Mouse (Mus musculus): ENCODE data around the gene Ovch2. TPM values are rescaled to one million over a fixed set of nuclear protein-coding genes. Genes with fewer than 3 reads are reported as not detected.
A peak's percentile ranks its signal among the peaks of the same experiment; 100 is the strongest.

Gene Ovch2
- polyA plus RNA-seq, 1 experiment from 2014 or later = not detected

- peak; percentile 57 for DNase-seq (ENCODE audit: low spot score)
- WGBS = 10% methylated on average over 23 of the region's 23 CpGs
Measured at GRCm38 (mm10) chr7:107757308-107758151, 43.5 kb downstream of the Ovch2 start, which contains the start of gene Cyb5r2. TSS of gene Cyb5r2 (minus strand) at chr7:107758032.

GRCm38 (mm10) chr7:107756748-107757147 is 44.3 kb downstream of the Ovch2 start:
- H3K9me3 ChIP-seq (replicated peaks) = no peaks in the 10 kb centered on the region
- no peak overlapping the region for H3K4me3 ChIP-seq
- no peak overlapping the region for H3K27ac ChIP-seq
- DNase-seq (ENCODE audit: low spot score) = no peak
- peaks cover 11% of the 10 kb centered on the region for H3K4me1 ChIP-seq
- WGBS = 95% methylated on average over 2 of the region's 2 CpGs
- no peaks in the 10 kb centered on the region for H3K36me3 ChIP-seq
- 0 out of 2 replicates have a peak, but pooled peaks cover 12% of the 10 kb centered on the region for H3K27me3 ChIP-seq (ENCODE audit: low read depth, poor library complexity, severe bottlenecking)

More at GRCm38 (mm10) chr7:107757308-107758151, 43.5 kb downstream of the Ovch2 start, which contains the start of gene Cyb5r2:
- H3K4me1 ChIP-seq = peaks cover 11% of the 10 kb centered on the region
- H3K27me3 ChIP-seq (ENCODE audit: low read depth, poor library complexity, severe bottlenecking) = 0 out of 2 replicates have a peak, but pooled peaks cover 12% of the 10 kb centered on the region
- peak within 1 kb of the TSS; percentile 70; the same call in 1 of the 2 replicates for H3K27ac ChIP-seq
- H3K36me3 ChIP-seq = no peaks in the 10 kb centered on the region
- H3K4me3 ChIP-seq = peak within 1 kb of the TSS; percentile 49
- no peaks in the 10 kb centered on the region for H3K9me3 ChIP-seq (replicated peaks)

- WGBS = 78% methylated on average over 3 of the region's 3 CpGs
- DNase-seq (ENCODE audit: low spot score) = no peak
- Histone ChIP-seq H3K4me3 (no peak overlapping the region), H3K27ac (no peak overlapping the region), H3K27me3 (ENCODE audit: low read depth, poor library complexity, severe bottlenecking) (0 out of 2 replicates have a peak, but pooled peaks cover 12% of the 10 kb centered on the region), H3K9me3 (replicated peaks) (no peaks in the 10 kb centered on the region), H3K4me1 (peaks cover 11% of the 10 kb centered on the region), H3K36me3 (no peaks in the 10 kb centered on the region)
Measured at GRCm38 (mm10) chr7:107755905-107756304, 45.1 kb downstream of the Ovch2 start.

- no peaks in the 10 kb centered on the region for H3K9me3 ChIP-seq (replicated peaks)
- H3K4me1 ChIP-seq = no peaks in the 10 kb centered on the region
- no peak overlapping the region for H3K27ac ChIP-seq
- 0 out of 2 replicates have a peak, but pooled peaks cover 4% of the 10 kb centered on the region for H3K27me3 ChIP-seq (ENCODE audit: low read depth, poor library complexity, severe bottlenecking)
- H3K36me3 ChIP-seq = peaks cover 7% of the 10 kb centered on the region; the same call in 1 of the 2 replicates
- H3K4me3 ChIP-seq = no peak overlapping the region
- WGBS = 81% methylated on average over 10 of the region's 10 CpGs
- no peak for DNase-seq (ENCODE audit: low spot score)
Measured at GRCm38 (mm10) chr7:107752031-107752520, 48.9 kb downstream of the Ovch2 start.

GRCm38 (mm10) chr7:107749721-107750120 is 51.3 kb downstream of the Ovch2 start:
- no peak for DNase-seq (ENCODE audit: low spot score)
- no peaks in the 10 kb centered on the region for H3K4me1 ChIP-seq
- 93% methylated on average over 4 of the region's 4 CpGs for WGBS
- no peak overlapping the region for H3K27ac ChIP-seq
- no peak overlapping the region for H3K4me3 ChIP-seq
- no peaks in the 10 kb centered on the region for H3K9me3 ChIP-seq (replicated peaks)
- H3K27me3 ChIP-seq (ENCODE audit: low read depth, poor library complexity, severe bottlenecking) = no peaks in the 10 kb centered on the region
- H3K36me3 ChIP-seq = peaks cover 27% of the 10 kb centered on the region

- DNase-seq (ENCODE audit: low spot score) = no peak
- WGBS = 10% methylated on average over 3 of the region's 3 CpGs
- Histone ChIP-seq H3K36me3 (peaks cover 32% of the 10 kb centered on the region), H3K4me3 (no peak overlapping the region), H3K9me3 (replicated peaks) (no peaks in the 10 kb centered on the region), H3K27ac (no peak overlapping the region), H3K27me3 (ENCODE audit: low read depth, poor library complexity, severe bottlenecking) (no peaks in the 10 kb centered on the region), H3K4me1 (no peaks in the 10 kb centered on the region)
Measured at GRCm38 (mm10) chr7:107749270-107749669, 51.7 kb downstream of the Ovch2 start.

GRCm38 (mm10) chr7:107747954-107748353 is 53.1 kb downstream of the Ovch2 start:
- DNase-seq (ENCODE audit: low spot score) = peak; percentile 83
- Histone ChIP-seq H3K4me1 (no peaks in the 10 kb centered on the region), H3K27me3 (ENCODE audit: low read depth, poor library complexity, severe bottlenecking) (no peaks in the 10 kb centered on the region), H3K4me3 (no peak overlapping the region), H3K36me3 (peaks cover 45% of the 10 kb centered on the region), H3K27ac (no peak overlapping the region), H3K9me3 (replicated peaks) (no peaks in the 10 kb centered on the region)
- WGBS = 20% methylated on average over 2 of the region's 2 CpGs

- H3K4me3 ChIP-seq = no peak overlapping the region
- no peaks in the 10 kb centered on the region for H3K9me3 ChIP-seq (replicated peaks)
- H3K4me1 ChIP-seq = no peaks in the 10 kb centered on the region
- no peak for DNase-seq (ENCODE audit: low spot score)
- WGBS = 92% methylated on average over 9 of the region's 9 CpGs
- H3K27ac ChIP-seq = no peak overlapping the region
- peaks cover 48% of the 10 kb centered on the region for H3K36me3 ChIP-seq
- H3K27me3 ChIP-seq (ENCODE audit: low read depth, poor library complexity, severe bottlenecking) = no peaks in the 10 kb centered on the region
Measured at GRCm38 (mm10) chr7:107747476-107747875, 53.5 kb downstream of the Ovch2 start.

- Histone ChIP-seq H3K4me1 (no peaks in the 10 kb centered on the region), H3K27me3 (ENCODE audit: low read depth, poor library complexity, severe bottlenecking) (no peaks in the 10 kb centered on the region), H3K27ac (no peak overlapping the region), H3K36me3 (peaks cover 53% of the 10 kb centered on the region), H3K9me3 (replicated peaks) (no peaks in the 10 kb centered on the region), H3K4me3 (no peak overlapping the region)
- 92% methylated on average over 8 of the region's 8 CpGs for WGBS
- no peak for DNase-seq (ENCODE audit: low spot score)
Measured at GRCm38 (mm10) chr7:107746036-107746435, 55.0 kb downstream of the Ovch2 start.

- Histone ChIP-seq H3K4me1 (no peaks in the 10 kb centered on the region), H3K4me3 (no peak overlapping the region), H3K27ac (no peak overlapping the region), H3K36me3 (peaks cover 62% of the 10 kb centered on the region), H3K27me3 (ENCODE audit: low read depth, poor library complexity, severe bottlenecking) (no peaks in the 10 kb centered on the region), H3K9me3 (replicated peaks) (no peaks in the 10 kb centered on the region)
- 82% methylated on average over 2 of the region's 2 CpGs for WGBS
- DNase-seq (ENCODE audit: low spot score) = peak; percentile 13
Measured at GRCm38 (mm10) chr7:107745111-107745510, 55.9 kb downstream of the Ovch2 start.

GRCm38 (mm10) chr7:107744454-107744853 is 56.6 kb downstream of the Ovch2 start:
- Histone ChIP-seq H3K36me3 (peaks cover 69% of the 10 kb centered on the region), H3K4me1 (no peaks in the 10 kb centered on the region)
- 94% methylated on average over 4 of the region's 4 CpGs for WGBS

GRCm38 (mm10) chr7:107742963-107743465 is 58.0 kb downstream of the Ovch2 start:
- H3K36me3 ChIP-seq = peaks cover 83% of the 10 kb centered on the region
- H3K4me3 ChIP-seq = no peak overlapping the region
- H3K27ac ChIP-seq = no peak overlapping the region
- H3K27me3 ChIP-seq (ENCODE audit: low read depth, poor library complexity, severe bottlenecking) = no peaks in the 10 kb centered on the region
- no peaks in the 10 kb centered on the region for H3K9me3 ChIP-seq (replicated peaks)
- no peak for DNase-seq (ENCODE audit: low spot score)
- 94% methylated on average over 10 of the region's 10 CpGs for WGBS
- H3K4me1 ChIP-seq = no peaks in the 10 kb centered on the region

More at GRCm38 (mm10) chr7:107744454-107744853, 56.6 kb downstream of the Ovch2 start:
- peak; percentile 6 for DNase-seq (ENCODE audit: low spot score)
- H3K27me3 ChIP-seq (ENCODE audit: low read depth, poor library complexity, severe bottlenecking) = no peaks in the 10 kb centered on the region
- H3K9me3 ChIP-seq (replicated peaks) = no peaks in the 10 kb centered on the region
- no peak overlapping the region for H3K4me3 ChIP-seq
- no peak overlapping the region for H3K27ac ChIP-seq

GRCm38 (mm10) chr7:107738726-107739125 is 62.3 kb downstream of the Ovch2 start:
- H3K36me3 ChIP-seq = peaks cover 54% of the 10 kb centered on the region
- H3K4me1 ChIP-seq = no peaks in the 10 kb centered on the region
- WGBS = 45% methylated on average over 2 of the region's 2 CpGs
- H3K4me3 ChIP-seq = no peak overlapping the region
- no peak for DNase-seq (ENCODE audit: low spot score)
- H3K27me3 ChIP-seq (ENCODE audit: low read depth, poor library complexity, severe bottlenecking) = no peaks in the 10 kb centered on the region
- H3K9me3 ChIP-seq (replicated peaks) = no peaks in the 10 kb centered on the region
- no peak overlapping the region for H3K27ac ChIP-seq

All from limb, embryonic 10.5 days (tissue).